Mouse (Mus musculus) forebrain, embryonic 14.5 days (tissue): ENCODE data around the gene Hk1. TPM values are rescaled to one million over a fixed set of nuclear protein-coding genes. Genes with fewer than 3 reads are reported as not detected.

Experiments
- ATAC-seq: fragments of 200-750 bp; cut with Nextera tagmentation; 2 replicates; pipeline ENCODE4 v1.8.0; 2017; ENCODE audit warnings: mild to moderate bottlenecking, moderate library complexity
- DNase-seq: peaks from one replicate; pipeline ENCODE4 v3.0.0-alpha.2; 2015; ENCODE audit warnings: low spot score
- H3K27ac ChIP-seq: fragments of 300-500 bp; sonication (generic); 2 replicates; pipeline ENCODE4 v1.5.1; 2014; ENCODE audit warnings: low read depth, mild to moderate bottlenecking, control low read depth, low read length, moderate library complexity
- H3K27me3 ChIP-seq: fragments of 300-500 bp; sonication (generic); replicated peaks from 2 replicates; pipeline ENCODE4 v1.6.1; 2014; ENCODE audit warnings: low read length, control low read depth, mixed read lengths; ENCODE audit not compliant: control insufficient read depth, insufficient read depth
- H3K36me3 ChIP-seq: fragments of 300-500 bp; sonication (generic); 2 replicates; pipeline ENCODE4 v1.6.1; 2014; ENCODE audit warnings: low read length, control low read depth; ENCODE audit not compliant: control insufficient read depth, insufficient read depth
- H3K4me1 ChIP-seq: fragments of 300-500 bp; sonication (generic); 2 replicates; pipeline ENCODE4 v1.6.1; 2014; ENCODE audit warnings: antibody characterized with exemption, low read length, control low read depth; ENCODE audit not compliant: control insufficient read depth, insufficient read depth
- H3K4me2 ChIP-seq: fragments of 300-500 bp; sonication (generic); 2 replicates; pipeline ENCODE4 v1.6.1; 2014; ENCODE audit warnings: mild to moderate bottlenecking, control low read depth, low read length
- H3K4me3 ChIP-seq: fragments of 300-500 bp; sonication (generic); 2 replicates; pipeline ENCODE4 v1.5.1; 2014; ENCODE audit warnings: low read depth, low read length, control low read depth
- H3K9ac ChIP-seq: fragments of 300-500 bp; sonication (generic); 2 replicates; pipeline ENCODE4 v1.6.1; 2014; ENCODE audit warnings: mild to moderate bottlenecking, low read length, control low read depth, moderate library complexity
- H3K9me3 ChIP-seq: fragments of 300-500 bp; sonication (generic); replicated peaks from 2 replicates; pipeline ENCODE4 v1.6.1; 2016; ENCODE audit warnings: low read length, control low read depth, mixed read lengths; ENCODE audit not compliant: control insufficient read depth
- WGBS: fragments of 180-500 bp; shearing (Covaris S2); extraction: QIAGEN DNeasy Blood & Tissue Kit; methylation state at CpG from one replicate; pipeline ENCODE4 v1.1.7; 2014; 5-methylcytosine and 5-hydroxymethylcytosine counted together
- polyA plus RNA-seq: library from polyadenylated mRNA; unstranded; fragments of >200 nt; fragmentation: Nextera tagmentation; extraction: Ambion mirVana; gene quantifications from 2 replicates; pipeline ENCODE4 v1.2.1, GENCODE M21; 2014

Hk1 gene
- polyA plus RNA-seq, 1 experiment from 2014 or later, result 31.0 TPM

DNA sequence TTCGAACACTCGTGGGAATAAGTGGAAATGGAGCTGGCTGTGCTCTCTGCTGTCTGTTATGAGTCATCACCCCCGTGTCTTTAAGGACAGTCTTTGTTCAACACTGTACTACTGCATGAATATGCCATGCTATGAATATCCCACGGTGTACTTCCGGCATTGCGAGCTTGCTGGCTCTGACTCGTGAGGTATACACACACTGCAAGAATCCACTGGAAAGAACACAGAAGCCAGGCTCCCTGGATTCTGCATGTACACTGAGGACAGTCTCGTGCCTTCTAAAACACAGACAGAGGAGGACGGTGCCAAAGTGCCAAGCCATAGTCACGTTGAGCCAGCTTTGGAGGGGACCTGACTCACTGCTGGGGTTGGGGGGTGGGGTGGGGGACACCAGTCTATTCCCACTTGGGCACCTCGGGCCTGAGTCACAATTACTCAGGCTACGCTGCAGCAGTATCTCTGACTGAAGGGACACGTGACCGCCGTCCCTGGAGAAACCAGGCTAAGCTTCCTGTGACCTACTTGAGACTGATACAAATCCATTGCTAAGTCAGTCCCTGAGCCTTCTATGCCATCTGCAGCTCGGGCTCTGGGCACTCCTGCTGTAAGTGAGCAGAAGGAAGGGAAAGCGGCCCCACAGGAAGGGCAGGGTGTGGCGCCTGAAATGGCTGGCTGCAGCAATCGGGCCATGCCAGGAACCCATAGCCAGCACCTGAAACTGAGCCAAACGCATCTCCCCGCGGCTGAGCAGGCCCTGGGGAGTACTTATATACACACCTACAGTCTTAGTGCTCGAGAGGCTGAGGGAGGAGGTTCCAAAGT, 79.5 kb downstream of the Hk1 start:
- ATAC-seq, result no peak
- H3K4me3 ChIP-seq, result no peak overlapping the region
- peaks cover 14% of the 10 kb centered on the region; the same call in 1 of the 2 replicates for H3K36me3 ChIP-seq
- H3K27me3 ChIP-seq, result no peaks in the 10 kb centered on the region
- no peaks in the 10 kb centered on the region for H3K9me3 ChIP-seq
- H3K4me2 ChIP-seq, result no peak overlapping the region
- no peak for DNase-seq
- H3K4me1 ChIP-seq, result no peaks in the 10 kb centered on the region
- H3K9ac ChIP-seq, result no peak overlapping the region
- no peak overlapping the region for H3K27ac ChIP-seq
- WGBS, result 86% methylated on average over 23 of the region's 23 CpGs

DNA sequence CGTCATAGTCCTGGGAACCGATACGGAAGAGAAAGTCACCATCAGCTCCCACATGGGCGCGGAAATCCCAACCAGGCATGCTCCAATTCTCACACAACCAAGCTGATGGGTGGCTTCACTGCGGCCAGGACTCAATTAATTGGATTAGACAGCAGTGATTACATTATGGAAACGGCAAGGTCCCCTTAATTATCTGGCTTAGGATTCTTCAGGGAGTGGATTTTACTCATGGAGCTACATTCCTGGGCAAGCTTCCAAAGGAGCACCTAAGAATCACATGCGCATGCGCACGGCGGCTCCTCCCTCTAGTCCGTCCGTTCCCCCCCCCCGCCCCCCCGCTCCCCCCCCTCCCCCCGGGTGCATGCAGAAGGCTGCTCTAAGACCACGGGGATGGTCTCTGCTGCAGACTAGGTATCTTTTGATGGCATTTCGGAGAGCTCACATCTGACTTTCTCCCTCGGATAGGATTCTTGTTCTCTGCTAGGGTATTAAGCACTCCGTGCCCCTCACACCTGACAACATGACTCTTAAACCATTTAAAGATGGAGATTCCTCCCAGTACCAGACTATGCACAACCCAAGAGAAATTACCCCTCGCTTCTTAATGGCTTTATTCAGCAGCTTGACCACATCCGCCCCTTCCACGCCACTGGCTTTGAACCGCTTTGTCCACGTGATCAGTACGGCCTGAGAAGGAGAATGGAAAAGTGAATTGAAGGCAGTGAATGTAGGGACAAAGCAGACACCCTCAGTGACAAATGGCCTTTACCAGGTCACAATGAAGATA, 83.4 kb downstream of the Hk1 start:
- H3K4me2 ChIP-seq, result no peak overlapping the region

DNA sequence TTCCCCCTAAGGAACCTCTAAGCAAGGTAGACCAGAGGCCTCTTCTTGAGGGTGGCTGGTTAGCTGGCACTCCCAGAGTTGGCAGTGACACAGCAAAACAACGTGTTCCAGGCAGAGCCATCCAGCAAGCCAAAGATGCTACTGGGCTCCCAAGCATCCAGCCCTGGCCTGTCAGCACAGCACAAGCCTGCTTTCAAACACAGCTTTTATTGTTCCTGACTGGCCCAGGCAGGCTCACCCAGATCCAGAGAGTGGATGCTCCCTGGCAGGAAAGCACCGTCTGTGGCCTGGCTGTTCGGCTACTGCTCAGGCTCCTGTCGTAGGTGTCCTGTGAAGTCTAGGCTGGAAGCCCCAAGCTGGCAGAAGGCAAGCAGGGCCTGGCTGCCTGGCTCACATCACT, 85.6 kb downstream of the Hk1 start:
- no peaks in the 10 kb centered on the region for H3K9me3 ChIP-seq
- no peaks in the 10 kb centered on the region for H3K27me3 ChIP-seq
- DNase-seq (no peak), ATAC-seq (no peak)
- H3K4me2 ChIP-seq, result no peak overlapping the region
- peaks cover 22% of the 10 kb centered on the region for H3K36me3 ChIP-seq
- 94% methylated on average over 4 of the region's 4 CpGs for WGBS
- H3K27ac ChIP-seq, result no peak overlapping the region
- no peaks in the 10 kb centered on the region for H3K4me1 ChIP-seq
- no peak overlapping the region for H3K9ac ChIP-seq
- H3K4me3 ChIP-seq, result no peak overlapping the region

More for the DNA sequence above, 83.4 kb downstream of the Hk1 start:
- Histone ChIP-seq H3K4me3 (no peak overlapping the region), H3K9me3 (no peaks in the 10 kb centered on the region), H3K27me3 (no peaks in the 10 kb centered on the region), H3K27ac (no peak overlapping the region), H3K9ac (no peak overlapping the region), H3K4me1 (no peaks in the 10 kb centered on the region), H3K36me3 (0 out of 2 replicates have a peak, but pooled peaks cover 12% of the 10 kb centered on the region)
- 46% methylated on average over 22 of the region's 26 CpGs for WGBS
- DNase-seq, result peak; percentile 76
- ATAC-seq, result no peak

DNA sequence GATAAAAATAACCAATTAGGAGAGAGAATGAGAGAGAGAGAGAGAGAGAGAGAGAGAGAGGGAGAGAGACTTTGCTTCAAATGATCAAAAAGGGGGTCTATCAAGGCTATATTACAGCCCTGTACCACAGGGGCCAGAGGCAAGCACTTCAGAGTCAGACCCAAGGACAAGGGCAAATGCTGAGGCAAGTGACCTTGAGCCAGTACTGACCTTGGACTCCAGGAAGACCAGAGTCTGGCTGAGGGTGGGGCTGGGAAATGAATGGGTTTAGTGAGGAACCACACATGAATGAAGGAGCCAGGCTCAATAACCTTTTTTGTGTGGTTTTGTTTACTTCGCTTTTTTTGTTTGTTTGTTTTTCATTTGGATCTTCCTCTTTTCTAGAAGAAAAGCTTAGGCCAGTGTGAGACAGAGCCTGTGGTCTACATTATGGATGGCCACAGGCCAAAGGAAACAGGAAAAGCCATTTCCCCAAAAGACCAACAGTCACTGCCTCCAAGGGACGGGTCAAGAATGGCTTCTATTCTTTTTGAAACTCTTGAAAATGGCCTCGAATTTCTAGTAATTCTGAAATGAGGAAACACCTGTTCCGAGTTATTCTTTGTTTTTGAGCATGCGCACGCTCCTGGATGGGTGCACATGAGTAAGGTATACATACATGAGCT, 92.1 kb downstream of the Hk1 start:
- H3K27me3 ChIP-seq, result no peaks in the 10 kb centered on the region
- DNase-seq (no peak), ATAC-seq (no peak)
- no peak overlapping the region for H3K27ac ChIP-seq
- H3K9me3 ChIP-seq, result no peaks in the 10 kb centered on the region
- H3K4me2 ChIP-seq, result no peak overlapping the region
- no peak overlapping the region for H3K4me3 ChIP-seq
- no peaks in the 10 kb centered on the region for H3K4me1 ChIP-seq
- 85% methylated on average over 6 of the region's 6 CpGs for WGBS
- H3K36me3 ChIP-seq, result peaks cover 28% of the 10 kb centered on the region
- H3K9ac ChIP-seq, result no peak overlapping the region

DNA sequence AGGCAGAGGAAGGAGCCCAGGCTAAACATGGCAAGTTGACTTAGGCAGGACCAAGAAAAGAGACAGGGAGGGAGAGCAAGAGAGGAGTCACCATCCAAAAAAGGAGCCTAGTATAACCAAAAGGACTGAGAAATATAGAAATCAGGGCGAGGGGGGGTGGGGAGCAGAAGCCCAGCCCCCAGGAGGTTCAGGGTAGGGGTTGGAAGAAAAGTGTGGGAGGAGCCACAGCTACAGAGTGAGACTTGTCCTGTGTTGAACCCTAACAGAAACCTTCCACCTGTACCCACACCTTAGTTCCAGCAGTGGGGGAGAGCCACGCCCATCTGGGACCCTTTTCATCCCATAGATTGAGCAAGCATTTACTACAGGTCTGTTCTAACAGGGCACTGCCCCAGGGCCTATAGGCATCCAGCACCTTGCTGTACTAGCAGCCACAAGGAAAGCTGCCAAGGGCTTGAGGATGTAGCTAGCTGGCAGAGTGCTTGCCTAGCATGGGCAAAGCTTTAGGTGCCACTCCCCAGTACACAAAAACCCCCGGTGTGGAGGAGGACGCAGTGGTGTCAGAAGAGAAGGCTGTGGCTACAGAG, 96.4 kb downstream of the Hk1 start:
- Histone ChIP-seq H3K4me1 (no peaks in the 10 kb centered on the region), H3K4me3 (no peak overlapping the region), H3K9me3 (no peaks in the 10 kb centered on the region), H3K36me3 (peaks cover 35% of the 10 kb centered on the region), H3K4me2 (no peak overlapping the region), H3K9ac (no peak overlapping the region), H3K27me3 (no peaks in the 10 kb centered on the region), H3K27ac (no peak overlapping the region)
- ATAC-seq, result no peak
- WGBS, result 85% methylated on average over 4 of the region's 4 CpGs
- no peak for DNase-seq

DNA sequence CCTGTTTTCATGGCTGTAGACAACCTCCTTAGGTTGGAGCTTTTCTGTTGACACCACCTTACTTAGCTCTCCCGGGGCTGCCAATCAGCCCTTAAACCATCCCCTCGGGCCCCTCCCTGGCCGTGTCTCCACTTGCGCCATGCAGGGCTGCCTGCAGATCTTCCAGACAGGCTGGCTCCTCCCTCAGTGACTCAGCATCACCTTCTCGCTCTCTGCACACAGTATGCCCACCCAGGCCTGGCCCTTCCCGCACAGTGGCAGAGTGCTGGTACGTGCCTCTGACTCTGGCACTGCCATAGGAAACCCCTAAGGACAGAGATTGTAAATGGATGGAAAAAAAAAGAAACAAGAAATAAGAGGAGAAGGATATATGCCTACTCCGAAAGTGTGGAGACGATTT, 96.9 kb downstream of the Hk1 start:
- ATAC-seq, result no peak
- WGBS, result 50% methylated on average over 9 of the region's 9 CpGs
- DNase-seq, result no peak
- H3K27me3 ChIP-seq, result no peaks in the 10 kb centered on the region
- H3K9ac ChIP-seq, result no peak overlapping the region
- H3K4me1 ChIP-seq, result no peaks in the 10 kb centered on the region
- no peak overlapping the region for H3K4me2 ChIP-seq
- peaks cover 35% of the 10 kb centered on the region for H3K36me3 ChIP-seq
- no peak overlapping the region for H3K27ac ChIP-seq
- no peak overlapping the region for H3K4me3 ChIP-seq
- no peaks in the 10 kb centered on the region for H3K9me3 ChIP-seq

DNA sequence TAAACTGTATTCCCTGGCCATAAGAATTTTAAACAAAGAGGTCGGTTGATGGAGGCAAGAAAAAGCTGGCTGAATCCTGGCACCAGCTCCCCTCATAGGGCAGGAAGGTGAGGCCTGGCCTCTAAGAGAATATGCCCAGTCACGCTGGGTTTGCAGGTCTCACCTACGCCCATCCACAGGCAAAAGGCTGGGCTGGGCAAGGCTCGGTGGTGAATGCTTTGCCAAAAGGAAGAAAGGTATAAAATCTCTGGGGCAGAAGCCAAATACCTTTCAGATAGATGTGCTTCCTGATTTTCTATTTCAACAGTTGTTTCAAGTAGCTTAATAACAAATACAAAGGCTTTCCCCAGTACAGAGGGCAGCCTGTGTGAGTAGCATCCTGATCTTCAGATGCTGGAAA, 100.0 kb downstream of the Hk1 start:
- H3K36me3 ChIP-seq, result peaks cover 22% of the 10 kb centered on the region
- 87% methylated on average over 4 of the region's 4 CpGs for WGBS
- no peak for ATAC-seq
- DNase-seq, result no peak
- no peak overlapping the region for H3K9ac ChIP-seq
- no peak overlapping the region for H3K4me3 ChIP-seq
- H3K27ac ChIP-seq, result no peak overlapping the region
- no peak overlapping the region for H3K4me2 ChIP-seq
- H3K9me3 ChIP-seq, result no peaks in the 10 kb centered on the region
- H3K4me1 ChIP-seq, result no peaks in the 10 kb centered on the region
- no peaks in the 10 kb centered on the region for H3K27me3 ChIP-seq

DNA sequence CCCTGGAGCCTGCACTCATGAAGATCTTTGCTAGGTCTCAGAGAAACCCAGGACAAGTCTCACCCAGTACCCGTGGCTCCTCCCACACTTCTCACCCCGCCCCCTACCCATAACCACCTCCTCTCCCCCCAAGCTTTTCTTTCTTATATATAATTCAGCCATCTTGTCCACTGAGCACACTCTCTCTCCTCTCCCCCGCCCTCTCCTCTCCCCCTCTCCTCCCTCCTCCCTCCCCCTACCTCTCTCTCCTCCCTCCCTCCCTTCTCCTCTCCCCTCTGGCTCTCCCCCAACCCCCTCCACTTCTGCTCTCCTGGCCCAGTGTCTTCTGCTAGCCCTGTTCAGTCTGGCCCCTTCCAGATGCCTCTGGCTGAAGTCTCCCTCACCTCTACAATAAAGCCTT, 100.6 kb downstream of the Hk1 start:
- WGBS, result 70% methylated on average over 3 of the region's 3 CpGs
- H3K36me3 ChIP-seq, result peaks cover 27% of the 10 kb centered on the region
- DNase-seq (no peak), ATAC-seq (no peak)
- H3K4me1 ChIP-seq, result no peaks in the 10 kb centered on the region
- H3K4me3 ChIP-seq, result no peak overlapping the region
- H3K27ac ChIP-seq, result no peak overlapping the region
- H3K9ac ChIP-seq, result no peak overlapping the region
- no peaks in the 10 kb centered on the region for H3K9me3 ChIP-seq
- H3K27me3 ChIP-seq, result no peaks in the 10 kb centered on the region
- no peak overlapping the region for H3K4me2 ChIP-seq
